Mouse (Mus musculus) c-Kit-negative CD71-positive TER-119-positive erythroid progenitor cells, embryonic 14.5 days (primary cell): ENCODE results near the gene Prr36.
A peak's percentile ranks its signal among the peaks of the same experiment; 100 is the strongest.

Experiments used
- DNase-seq: peaks from one replicate; pipeline ENCODE4 v3.0.0-alpha.2; 2013; ENCODE audit warnings: low read depth, low spot score

Gene Prr36

DNA sequence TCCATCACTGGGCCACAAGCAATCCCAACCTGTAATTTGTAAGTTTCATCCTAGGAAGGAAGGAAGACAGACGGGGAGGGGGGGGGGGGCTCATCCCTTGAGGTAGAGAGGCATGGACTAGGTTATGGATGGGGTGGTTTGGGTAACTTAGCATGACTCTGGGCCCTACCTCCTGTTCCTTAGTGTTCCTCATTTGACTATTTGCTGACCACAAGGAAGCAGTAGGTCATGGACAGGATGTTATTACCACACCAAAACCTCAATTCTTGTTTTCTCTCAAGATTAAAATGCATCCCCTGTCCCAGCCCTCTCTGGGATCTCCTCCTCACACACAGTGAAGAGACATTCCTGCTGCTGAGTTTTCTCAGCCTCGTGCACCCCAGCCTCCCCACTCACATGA, 15.9 kb downstream of the Prr36 start:
- DNase-seq: no peak

DNA sequence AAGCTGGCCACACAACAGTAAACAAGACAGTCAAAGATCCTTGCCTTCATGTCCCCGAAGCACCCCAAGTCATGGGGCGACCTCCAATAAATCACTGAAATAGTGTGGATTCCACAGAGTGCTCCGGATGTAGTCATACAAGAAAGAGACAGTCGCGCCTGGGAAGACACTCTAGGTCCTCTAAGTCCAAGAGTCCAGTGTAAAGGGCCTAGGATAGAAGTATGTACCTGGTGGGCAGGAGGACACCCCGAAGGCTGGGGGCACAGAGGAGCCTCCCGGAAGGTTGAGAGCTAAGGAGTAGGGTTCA, 23.7 kb downstream of the Prr36 start:
- DNase-seq: no peak

DNA sequence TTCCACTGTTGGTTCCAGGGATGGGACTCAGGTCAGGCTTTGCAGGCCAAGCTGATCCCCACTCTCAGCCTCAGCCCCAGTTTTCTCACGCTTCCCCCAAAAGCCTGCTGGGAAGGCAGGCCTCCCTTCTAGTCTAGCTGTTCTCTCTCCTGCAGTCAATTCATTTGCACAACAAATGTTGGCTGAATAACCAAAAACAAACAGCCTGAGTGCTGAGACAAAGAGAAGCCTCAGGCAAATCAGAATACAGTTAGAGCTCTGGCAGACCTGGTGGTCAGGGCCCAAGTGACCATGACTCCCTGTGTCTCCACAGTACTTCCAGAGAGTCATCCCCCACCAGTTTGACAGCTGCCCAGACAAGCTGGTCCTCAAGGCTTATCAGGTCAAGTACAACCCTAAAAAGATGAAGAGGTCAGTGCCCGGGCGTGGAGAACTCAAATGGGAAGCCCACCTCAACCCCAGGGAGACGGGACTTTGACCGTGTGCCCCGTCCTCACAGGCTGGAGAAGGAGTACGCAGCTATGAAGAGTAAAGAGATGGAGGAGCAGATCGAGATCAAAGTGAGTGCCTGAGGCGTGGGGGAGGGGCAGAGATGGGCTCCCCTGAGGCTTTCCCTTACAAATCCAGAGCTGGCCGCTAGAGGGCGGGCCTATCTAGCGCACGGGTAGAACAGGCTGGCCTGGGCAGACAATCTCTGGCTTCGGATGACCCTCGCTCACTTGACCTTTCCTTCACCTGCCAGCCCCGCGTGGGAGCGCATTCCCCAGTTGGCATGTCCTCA, 24.3 kb downstream of the Prr36 start:
- DNase-seq: peak; percentile 52

DNA sequence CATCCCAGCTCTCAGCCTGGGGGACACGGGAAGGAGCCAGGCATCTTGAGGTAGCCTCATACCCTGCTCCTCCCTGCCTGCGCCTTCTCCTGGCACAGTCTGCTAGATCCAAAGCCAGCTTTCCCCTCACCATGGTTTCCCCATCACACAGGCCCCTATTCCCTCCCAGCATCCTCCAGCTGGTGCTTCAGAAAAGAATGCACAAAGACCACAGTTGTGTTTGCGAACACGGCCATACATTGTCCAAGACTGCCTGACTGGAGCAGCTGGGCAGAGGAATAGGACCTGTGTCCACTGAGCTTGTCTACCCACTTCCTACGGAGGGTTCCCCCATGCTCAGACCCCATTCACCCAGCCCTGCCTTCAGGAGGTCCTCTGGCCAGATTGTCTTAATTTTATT, 25.0 kb downstream of the Prr36 start:
- no peak for DNase-seq

DNA sequence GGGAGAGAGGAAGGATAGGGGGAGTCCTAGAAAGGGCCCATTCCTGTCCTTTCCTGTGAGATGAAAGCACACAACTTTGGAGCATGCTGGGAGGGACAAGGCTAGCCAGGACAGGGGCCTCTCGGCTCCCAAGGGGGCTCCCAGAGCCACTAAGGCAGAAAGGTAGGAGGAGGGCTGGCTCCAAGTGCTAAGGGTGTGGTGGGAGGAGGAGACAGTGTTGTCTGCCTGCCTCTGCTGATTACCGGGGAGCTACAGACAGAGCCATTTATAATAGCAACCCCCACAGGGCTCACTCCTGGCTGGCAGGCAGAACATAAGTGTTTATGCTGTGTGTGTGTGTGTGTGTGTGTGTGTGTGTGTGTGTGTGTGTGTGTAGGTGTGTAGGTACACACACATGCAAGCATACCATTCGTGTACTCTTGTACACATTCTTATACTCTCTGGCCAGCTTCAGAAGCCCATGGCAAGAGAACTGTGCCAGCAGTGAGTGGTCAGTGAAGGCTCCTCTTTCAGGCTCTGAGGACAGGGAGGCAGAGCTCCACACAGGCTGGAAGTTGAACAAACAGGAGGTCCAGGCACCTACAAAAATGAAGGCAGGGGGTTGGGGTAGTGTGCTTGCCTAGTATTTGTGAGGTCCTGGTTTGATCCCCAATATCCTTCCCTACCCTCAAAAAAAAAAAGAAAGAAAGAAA, 28.1 kb downstream of the Prr36 start:
- peak; percentile 57 for DNase-seq

DNA sequence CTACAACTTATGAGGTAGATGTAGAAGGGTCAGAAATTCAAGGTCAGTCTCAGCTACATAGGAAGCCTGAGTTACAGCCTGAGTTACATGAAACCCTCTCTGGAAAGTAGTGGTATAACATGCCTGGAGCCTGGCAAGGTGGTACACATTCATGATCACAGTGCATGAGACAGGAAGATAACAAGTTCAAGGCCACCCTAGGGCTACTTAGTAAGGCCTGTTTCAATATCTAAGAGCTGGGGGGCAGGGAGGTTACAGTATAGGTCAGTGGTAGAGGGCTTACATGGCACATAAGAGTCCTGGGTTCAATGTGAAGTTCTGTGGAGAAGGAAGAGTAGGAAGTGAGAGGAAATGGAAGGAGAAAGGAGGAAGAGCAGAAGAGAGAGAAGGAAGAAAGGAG, 28.7 kb downstream of the Prr36 start:
- peak; percentile 28 for DNase-seq

DNA sequence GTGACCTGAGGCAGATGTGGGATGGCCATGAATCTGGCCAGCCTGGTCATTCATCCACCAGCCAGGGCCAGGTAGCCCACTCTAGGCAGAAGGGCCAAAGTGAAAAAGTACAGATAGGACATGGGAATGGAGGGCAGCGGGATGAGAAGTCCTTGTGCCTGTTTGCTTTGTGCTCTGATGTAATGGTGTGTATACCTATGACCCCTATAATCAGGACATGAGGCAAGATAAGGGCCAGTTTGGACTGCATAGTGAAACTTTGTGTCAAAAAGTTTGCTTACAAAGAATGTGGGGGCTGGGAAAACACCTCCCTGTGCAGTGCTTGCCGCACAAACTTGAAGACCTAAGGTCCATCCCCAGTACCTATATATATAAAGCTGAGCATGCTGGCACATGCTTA, 31.1 kb downstream of the Prr36 start:
- no peak for DNase-seq

DNA sequence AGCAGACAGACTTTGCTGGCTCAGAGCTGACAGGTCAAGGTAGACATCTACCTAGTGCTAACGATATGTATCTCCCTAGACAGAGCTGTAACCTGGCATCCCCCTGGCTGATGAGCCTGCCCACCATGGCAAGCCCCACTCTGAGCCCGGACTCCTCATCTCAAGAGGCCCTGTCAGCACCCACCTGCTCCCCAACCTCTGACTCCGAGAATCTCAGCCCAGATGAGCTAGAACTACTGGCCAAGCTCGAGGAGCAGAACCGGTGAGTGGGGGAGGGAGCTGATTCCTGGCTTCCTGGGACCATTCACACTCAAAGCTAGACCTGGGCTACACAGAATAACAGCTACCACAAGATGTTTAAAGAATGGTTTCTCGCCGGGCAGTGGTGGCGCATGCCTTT, 33.9 kb downstream of the Prr36 start:
- no peak for DNase-seq

DNA sequence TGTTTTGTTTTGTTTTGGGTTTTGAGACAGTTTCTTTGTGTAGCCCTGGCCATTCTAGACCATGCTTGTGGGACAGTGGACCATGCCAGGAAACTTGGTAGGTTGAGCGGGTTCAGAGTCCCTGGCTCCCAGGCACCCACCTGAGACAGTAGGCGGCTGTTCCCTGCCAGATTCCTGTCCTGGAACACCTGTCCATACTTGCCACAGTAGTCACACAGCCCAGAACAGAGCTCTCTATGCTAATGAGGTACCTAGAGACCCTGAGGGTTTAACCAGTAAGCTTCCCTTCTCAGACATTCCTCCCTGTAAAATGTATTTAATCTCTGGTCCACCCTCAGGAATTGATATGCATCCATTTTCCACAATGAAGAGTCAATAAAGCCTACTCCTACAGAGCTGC, 43.2 kb downstream of the Prr36 start:
- no peak for DNase-seq

DNA sequence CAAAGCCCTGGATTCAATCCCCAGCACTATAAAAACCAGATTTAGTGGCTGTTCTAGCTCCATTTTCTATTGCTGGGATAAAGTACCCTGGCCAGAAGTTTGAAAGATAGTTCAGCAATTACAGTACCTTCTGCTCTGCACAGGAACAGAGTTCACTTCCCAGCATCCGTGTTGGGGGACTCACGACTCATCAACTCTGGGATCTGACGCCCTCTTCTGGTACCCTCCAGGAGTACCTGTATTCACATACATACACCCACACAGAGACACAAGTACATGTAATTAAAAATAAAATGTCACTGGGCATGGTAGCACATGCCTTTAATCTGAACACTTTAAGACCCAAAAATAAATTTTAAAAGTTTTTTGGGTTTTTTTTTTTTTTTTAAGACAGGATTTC, 44.8 kb downstream of the Prr36 start:
- no peak for DNase-seq

DNA sequence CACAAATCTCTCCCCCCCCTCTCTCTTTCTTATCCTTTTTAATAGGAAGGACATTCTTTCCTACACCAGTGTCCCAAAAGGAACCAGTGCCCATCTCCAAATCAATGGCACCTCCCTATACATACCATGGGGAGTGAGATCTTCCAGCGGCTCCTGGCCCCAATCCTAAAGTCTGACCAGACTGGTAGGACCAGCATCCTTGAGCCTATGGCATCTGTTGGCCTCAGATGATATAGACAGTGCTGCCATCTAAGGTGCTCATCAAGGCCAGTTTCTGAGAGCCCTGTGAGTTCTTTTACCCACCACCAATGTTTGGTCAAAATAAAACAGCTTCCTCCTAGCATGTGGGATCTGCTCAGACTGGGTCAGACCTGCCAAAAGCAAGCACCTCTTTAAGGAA, 49.3 kb downstream of the Prr36 start:
- DNase-seq: no peak

DNA sequence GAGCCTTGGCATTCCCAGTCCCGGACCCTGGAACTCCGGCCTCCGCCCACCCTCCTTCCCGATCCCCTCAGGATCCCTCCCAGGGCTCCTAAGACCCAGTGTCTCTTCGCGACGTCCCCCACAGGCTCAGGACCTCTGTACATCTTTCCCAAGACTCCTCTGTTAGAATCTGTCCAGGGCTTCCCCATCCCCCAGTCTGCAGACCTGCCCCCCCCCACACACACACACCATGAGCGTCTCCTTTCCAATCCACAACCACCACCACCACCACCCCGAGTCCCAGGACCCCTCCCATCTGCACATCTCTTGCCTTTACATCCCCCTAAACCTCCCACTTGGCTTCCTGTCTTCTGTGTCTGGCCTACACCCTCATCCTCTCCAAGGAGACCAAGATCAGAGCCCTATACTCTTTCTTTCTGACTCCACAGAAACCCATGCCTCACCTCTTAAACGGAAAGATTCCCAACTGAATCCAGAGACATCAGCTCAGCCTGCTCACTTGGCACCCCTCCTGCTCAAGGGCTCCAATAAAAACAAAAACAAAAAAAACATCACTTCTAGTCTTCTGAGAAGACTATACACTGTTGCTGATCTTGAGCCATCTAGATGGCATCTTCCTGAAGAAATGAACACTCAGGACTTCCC, 50.3 kb downstream of the Prr36 start:
- no peak for DNase-seq

DNA sequence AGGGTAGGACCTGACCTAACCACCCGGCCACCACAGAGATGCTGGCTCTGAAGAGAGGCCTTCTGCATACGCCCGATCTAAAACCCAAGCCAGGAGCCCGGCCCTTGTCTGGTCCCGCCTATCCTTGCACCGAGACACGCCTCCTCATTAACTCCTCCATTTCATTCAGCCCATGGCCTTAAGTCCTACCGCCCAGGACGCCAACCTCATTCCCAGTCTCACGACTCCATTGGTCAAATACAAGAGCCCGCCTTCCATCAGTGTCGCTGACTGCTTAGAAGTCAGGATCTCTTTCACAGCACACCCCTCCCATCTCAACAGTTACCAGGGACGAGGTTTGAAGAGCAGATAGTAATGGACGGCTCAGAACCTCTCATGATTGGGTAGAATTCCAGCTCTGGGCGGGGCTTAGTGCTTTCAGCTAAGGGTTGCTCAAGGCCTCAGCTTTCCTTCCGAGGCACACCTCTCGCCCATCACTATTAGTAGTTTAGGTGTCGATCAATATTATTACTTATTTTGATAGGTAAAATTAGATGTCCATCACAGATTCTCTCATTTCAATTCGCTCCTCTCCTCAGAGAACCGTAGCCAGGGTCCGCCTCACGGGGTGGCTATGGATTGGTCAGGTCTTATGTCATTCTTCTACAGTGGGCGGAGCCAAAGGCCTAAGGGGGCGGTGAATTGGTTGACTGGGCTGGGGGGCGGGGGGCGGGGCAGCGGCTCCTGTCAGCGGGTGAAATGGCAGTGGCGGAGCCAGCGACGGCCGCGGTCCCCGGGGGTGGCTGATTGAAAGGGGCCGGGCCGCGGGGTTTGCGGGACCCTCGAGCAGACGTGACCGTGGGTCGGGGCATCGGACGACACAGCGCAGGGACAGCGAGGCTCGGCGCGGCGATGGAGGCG, 51.2 kb downstream of the Prr36 start, which contains the start of gene Evi5l:
Gene Evi5l (plus strand): TSS at position 716 of the 900 bp plus-strand sequence.
- DNase-seq: peak; percentile 96

DNA sequence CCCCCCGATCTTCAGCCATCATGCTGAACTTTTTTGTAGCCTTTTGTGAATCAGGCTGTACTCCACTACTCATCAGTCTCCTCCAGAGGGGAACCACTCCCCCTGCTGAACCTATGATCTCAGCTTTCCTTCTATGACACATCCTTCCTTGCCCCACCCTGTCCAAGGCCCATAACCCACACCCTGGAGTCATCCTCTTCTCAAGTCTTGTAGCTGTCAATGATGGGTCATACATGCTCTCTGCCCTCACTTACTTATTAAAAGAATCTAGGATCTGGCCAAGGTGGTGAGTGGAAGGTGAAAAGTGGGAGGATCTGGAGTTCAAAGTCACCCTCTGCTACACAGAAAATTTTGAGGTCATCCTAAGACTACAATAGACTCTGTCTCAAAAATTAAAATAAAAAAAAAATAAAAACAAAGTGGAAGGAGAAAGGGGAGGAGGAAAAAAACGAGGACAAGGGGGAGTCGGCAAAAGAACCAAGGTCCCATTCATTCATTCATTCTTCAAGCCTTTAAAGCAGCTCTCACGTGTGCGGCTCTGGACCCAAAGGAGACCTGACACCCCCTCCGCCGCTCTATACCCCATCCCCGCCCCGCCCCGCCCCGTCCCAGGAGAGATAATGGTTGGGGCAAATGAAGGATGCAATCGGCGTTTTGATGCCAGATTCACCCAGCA, 51.9 kb downstream of the Prr36 start:
- DNase-seq: no peak

DNA sequence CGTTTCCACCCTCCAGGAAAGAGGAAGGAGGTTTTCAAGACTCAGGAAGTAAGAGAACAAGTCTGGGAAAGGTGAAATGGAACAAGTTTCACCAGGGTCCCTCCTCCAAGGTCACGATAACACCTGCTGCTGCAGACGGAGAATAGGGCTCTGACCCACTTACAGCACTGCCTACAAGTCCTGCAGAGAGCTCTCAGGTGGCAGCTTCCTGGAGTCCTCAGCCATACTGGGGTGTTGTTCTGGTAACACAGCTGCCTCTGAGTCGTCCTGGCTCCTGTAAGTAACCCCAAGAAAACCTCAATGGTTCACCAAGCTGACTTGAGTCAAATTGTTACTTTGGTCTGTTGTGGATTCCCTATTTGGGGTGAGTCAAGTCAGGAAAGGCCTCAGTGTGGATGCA, 54.5 kb downstream of the Prr36 start:
- no peak for DNase-seq
